Comparison of ENCODE assay signal across 8 mouse cellular contexts in the genomic region with DNA sequence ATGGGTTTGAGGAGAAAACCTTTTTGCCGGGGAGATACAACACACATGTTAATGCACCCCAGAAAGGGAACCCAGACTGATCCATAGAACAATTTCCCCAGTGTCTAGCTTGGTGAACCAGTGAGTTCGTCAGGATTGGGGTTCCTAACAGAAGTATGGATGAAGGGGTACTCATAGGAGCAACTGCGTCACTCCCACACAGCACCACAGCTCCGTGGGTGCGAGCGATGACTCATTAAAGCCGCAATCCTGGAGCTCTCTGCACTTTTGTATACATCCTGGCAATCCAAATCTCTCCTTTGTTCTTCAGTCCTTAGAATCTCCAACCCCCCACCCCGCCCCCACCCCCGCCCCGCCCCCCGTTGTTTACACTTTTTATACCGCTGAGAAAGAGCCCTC. TPM values are rescaled to one million over a fixed set of nuclear protein-coding genes. Genes with fewer than 3 reads are reported as not detected.
A peak's percentile ranks its signal among the peaks of the same experiment; 100 is the strongest.
DNase-seq lines count a peak whose midpoint lies in the region; ATAC-seq lines count a peak whose summit lies in the region.

No protein-coding gene starts in this region.

- no peak overlapping the region for H3K27ac ChIP-seq in embryonic facial prominence, embryonic 12.5 days
- 0 out of 2 replicates have a peak overlapping the region, but pooled peaks have one; percentile 72 for H3K27ac ChIP-seq in hindbrain, embryonic 15.5 days (replicated peaks)
- no peak overlapping the region for H3K27ac ChIP-seq in midbrain, embryonic 15.5 days

- H3K4me2 ChIP-seq in embryonic facial prominence, embryonic 12.5 days (replicated peaks) = peak overlapping the region; percentile 79
- H3K4me2 ChIP-seq in hindbrain, embryonic 15.5 days = peak overlapping the region; percentile 97
- peak overlapping the region; percentile 92 for H3K4me2 ChIP-seq in midbrain, embryonic 15.5 days

- H3K36me3 ChIP-seq in embryonic facial prominence, embryonic 12.5 days = no peaks in the 10 kb centered on the region
- H3K36me3 ChIP-seq in hindbrain, embryonic 15.5 days = no peaks in the 10 kb centered on the region
- H3K36me3 ChIP-seq in midbrain, embryonic 15.5 days (replicated peaks) = no peaks in the 10 kb centered on the region

- peak overlapping the region; percentile 48; the same call in 1 of the 2 replicates for H3K9ac ChIP-seq in embryonic facial prominence, embryonic 12.5 days
- peak overlapping the region; percentile 60; the same call in 1 of the 2 replicates for H3K9ac ChIP-seq in hindbrain, embryonic 15.5 days
- H3K9ac ChIP-seq in midbrain, embryonic 15.5 days = peak overlapping the region; percentile 45

- H3K4me1 ChIP-seq in embryonic facial prominence, embryonic 12.5 days = peaks cover 7% of the 10 kb centered on the region; the same call in 1 of the 2 replicates
- peaks cover 14% of the 10 kb centered on the region for H3K4me1 ChIP-seq in hindbrain, embryonic 15.5 days (replicated peaks)
- H3K4me1 ChIP-seq in midbrain, embryonic 15.5 days = peaks cover 7% of the 10 kb centered on the region

- ATAC-seq in embryonic facial prominence, embryonic 12.5 days (ENCODE audit: insufficient number of reproducible peaks, insufficient read depth, low FRiP score, low TSS enrichment) = peak; percentile 61; the same call in 1 of the 2 replicates
- ATAC-seq in hindbrain, embryonic 15.5 days (ENCODE audit: low FRiP score, low read depth) = peak; percentile 49; the same call in 1 of the 2 replicates
- peak; percentile 59; the same call in 1 of the 2 replicates for ATAC-seq in midbrain, embryonic 15.5 days (replicated peaks)

- DNase-seq in layer of hippocampus, adult 11-12 months (ENCODE audit: low spot score) = peak; percentile 9
- no peak for DNase-seq in layer of hippocampus, adult 9-10 months (ENCODE audit: low spot score)
- DNase-seq in urinary bladder, postnatal 36 days (ENCODE audit: low spot score in 2 of 2) = no peak
- DNase-seq in yolk sac, embryonic 10.5 days (ENCODE audit: low spot score) = no peak
- DNase-seq in kidney, postnatal 25 days = no peak

- no peaks in the 10 kb centered on the region for H3K27me3 ChIP-seq in embryonic facial prominence, embryonic 12.5 days
- no peaks in the 10 kb centered on the region for H3K27me3 ChIP-seq in hindbrain, embryonic 15.5 days
- no peaks in the 10 kb centered on the region for H3K27me3 ChIP-seq in midbrain, embryonic 15.5 days (replicated peaks)

- 11% methylated on average over 12 of the region's 12 CpGs for WGBS in embryonic facial prominence, embryonic 12.5 days
- WGBS in hindbrain, embryonic 15.5 days = 8% methylated on average over 12 of the region's 12 CpGs
- WGBS in midbrain, embryonic 15.5 days = 5% methylated on average over 12 of the region's 12 CpGs

- H3K9me3 ChIP-seq in embryonic facial prominence, embryonic 12.5 days = no peaks in the 10 kb centered on the region
- H3K9me3 ChIP-seq in hindbrain, embryonic 15.5 days = no peaks in the 10 kb centered on the region
- no peaks in the 10 kb centered on the region for H3K9me3 ChIP-seq in midbrain, embryonic 15.5 days

- peak overlapping the region; percentile 46 for H3K4me3 ChIP-seq in embryonic facial prominence, embryonic 12.5 days
- peak overlapping the region; percentile 52 for H3K4me3 ChIP-seq in hindbrain, embryonic 15.5 days
- H3K4me3 ChIP-seq in midbrain, embryonic 15.5 days = peak overlapping the region; percentile 49

RNA-seq across cellular contexts. Expression of a gene that starts 0.3 kb away (rescaled TPM):
- polyA plus RNA-seq in embryonic facial prominence, embryonic 12.5 days (2016; fragmentation: Nextera tagmentation; extraction: Ambion mirVana) = 7.3 and 8.5 TPM in 2 replicates
- polyA plus RNA-seq in hindbrain, embryonic 15.5 days (2015; fragmentation: Nextera tagmentation; extraction: Ambion mirVana) = 116 and 122 TPM in 2 replicates
- 14.5 and 22.4 TPM in 2 replicates for polyA plus RNA-seq in midbrain, embryonic 15.5 days (2015; fragmentation: Nextera tagmentation; extraction: Ambion mirVana)

RNA-seq across cellular contexts. Expression of a gene that starts 24.2 kb away (rescaled TPM):
- not detected in 2 replicates for polyA plus RNA-seq in embryonic facial prominence, embryonic 12.5 days (2016; fragmentation: Nextera tagmentation; extraction: Ambion mirVana)
- polyA plus RNA-seq in hindbrain, embryonic 15.5 days (2015; fragmentation: Nextera tagmentation; extraction: Ambion mirVana) = 0.76 and 1.1 TPM in 2 replicates
- polyA plus RNA-seq in midbrain, embryonic 15.5 days (2015; fragmentation: Nextera tagmentation; extraction: Ambion mirVana) = 0.43 and 0.50 TPM in 2 replicates
